Mouse (Mus musculus) v-Abl transformed pro-B cells (cell line): ENCODE data around the gene Serpinb3d.
"Not testable (repeated sequence)": the region's sequence is repeated elsewhere in the genome, so short reads cannot be mapped to it uniquely, and the experiment has no call there.

Experiments
- in situ Hi-C, 2 experiments: fragments of 400-800 bp; cut with MboI; formaldehyde crosslinking; loops; one replicate each; pipeline ENCODE4 v1.15.1; 2025; ENCODE audit not compliant: unreplicated experiment in 2 of 2

The Serpinb3d gene

DNA sequence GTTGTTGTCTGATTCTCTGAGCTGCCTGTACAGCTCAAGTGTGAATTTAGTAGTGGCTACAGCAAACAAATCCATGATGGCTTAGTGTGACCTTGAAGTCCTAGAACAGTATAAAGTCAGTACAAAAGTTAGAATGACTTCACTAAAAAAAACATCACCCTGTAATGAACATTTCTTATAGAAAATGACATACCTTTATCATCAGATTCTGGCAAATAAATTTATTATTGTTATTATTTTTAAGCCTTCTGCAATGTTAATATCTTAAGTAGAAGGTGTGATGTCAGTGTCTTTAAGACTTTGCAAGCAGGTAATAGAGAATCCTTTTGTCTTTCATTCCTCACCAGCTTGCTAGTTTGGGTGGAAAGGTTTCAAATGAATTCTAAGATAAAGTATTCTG is at the start of gene Serpinb3d:
Gene Serpinb3d, minus strand, starts transcription at position 101 of the 400 bp plus-strand sequence.
- in situ Hi-C loops: no loop called here

GRCm38 (mm10) chr1:107127453-107127852 is 44.1 kb upstream of the Serpinb3d start:
- in situ Hi-C loops: not testable (repeated sequence)

GRCm38 (mm10) chr1:107098417-107098816 is 15.1 kb upstream of the Serpinb3d start:
- in situ Hi-C loops: no loop called here

- in situ Hi-C loops: no loop called here
Observed at GRCm38 (mm10) chr1:107052203-107052602, 31.1 kb downstream of the Serpinb3d start, which contains the start of gene Serpinb3a. TSS of gene Serpinb3a (minus strand) at chr1:107052303.

DNA sequence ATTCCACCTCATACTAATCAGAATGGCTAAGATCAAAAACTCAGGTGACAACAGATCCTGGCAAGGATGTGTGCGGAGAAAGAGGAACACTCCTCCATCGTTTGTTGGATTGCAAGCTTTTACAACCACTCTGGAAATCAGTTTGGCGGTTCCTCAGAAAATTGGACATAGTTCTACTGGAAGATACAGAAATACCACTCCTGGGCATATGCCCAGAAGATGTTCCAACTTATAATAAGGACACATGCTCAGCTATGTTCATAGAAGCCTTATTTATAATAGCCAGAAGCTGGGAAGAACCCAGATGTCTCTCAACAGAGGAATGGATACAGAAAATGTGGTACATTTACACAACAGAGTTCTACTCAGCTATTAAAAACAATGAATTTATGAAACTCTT is 49.1 kb downstream of the Serpinb3d start:
- in situ Hi-C loops: not testable (repeated sequence)
